Comparison of ENCODE assay signal across 34 mouse cellular contexts in genomic region chr17:27613016-27613415, GRCm38 (mm10). TPM values are rescaled to one million over a fixed set of nuclear protein-coding genes. Genes with fewer than 3 reads are reported as not detected.
A peak's percentile ranks its signal among the peaks of the same experiment; 100 is the strongest.
DNase-seq lines count a peak whose midpoint lies in the region; ATAC-seq and TF ChIP-seq lines count a peak whose summit lies in the region.
"Had no signal": no experiment of that assay in that cellular context is flagged by ENCODE, and none has a peak within 500 bp of the region (broad histone marks: within the 10 kb centered on the region; RNA-seq: fewer than 3 reads in every experiment).

No protein-coding gene starts in this region.

- H3K36me3 ChIP-seq in forebrain, embryonic 13.5 days (ENCODE audit: poor library complexity, severe bottlenecking) = peaks cover 32% of the 10 kb centered on the region
- H3K36me3 ChIP-seq in forebrain, embryonic 14.5 days (ENCODE audit: control insufficient read depth, insufficient read depth, low read length) = peaks cover 12% of the 10 kb centered on the region; the same call in 1 of the 2 replicates
- 0 out of 2 replicates have a peak, but pooled peaks cover 10% of the 10 kb centered on the region for H3K36me3 ChIP-seq in intestine, embryonic 15.5 days
- H3K36me3 ChIP-seq in intestine, embryonic 16.5 days (ENCODE audit: control insufficient read depth, insufficient read depth, low read length) = no peaks in the 10 kb centered on the region; the same call in 1 of the 2 replicates
- peaks cover 25% of the 10 kb centered on the region for H3K36me3 ChIP-seq in midbrain, embryonic 13.5 days
- H3K36me3 ChIP-seq in midbrain, embryonic 11.5 days (ENCODE audit: control insufficient read depth, insufficient read depth, low read length) = peaks cover 10% of the 10 kb centered on the region
- H3K36me3 ChIP-seq: midbrain, embryonic 15.5 days had no signal

- ATAC-seq in forebrain, embryonic 13.5 days = no peak
- no peak for ATAC-seq in forebrain, embryonic 14.5 days
- ATAC-seq in intestine, embryonic 15.5 days = no peak
- no peak for ATAC-seq in intestine, embryonic 16.5 days
- ATAC-seq in midbrain, embryonic 13.5 days = no peak
- ATAC-seq in midbrain, embryonic 11.5 days (ENCODE audit: low FRiP score) = no peak
- ATAC-seq: forebrain, postnatal 0 days; liver, embryonic 12.5 days; liver, postnatal 0 days; midbrain, embryonic 15.5 days had no signal

- 0 out of 2 replicates have a peak overlapping the region, but pooled peaks have one; percentile 1 for H3K9ac ChIP-seq in forebrain, embryonic 13.5 days
- H3K9ac ChIP-seq in forebrain, embryonic 14.5 days (ENCODE audit: low read length) = no peak overlapping the region
- H3K9ac ChIP-seq in intestine, embryonic 15.5 days = no peak overlapping the region
- no peak overlapping the region for H3K9ac ChIP-seq in intestine, embryonic 16.5 days (ENCODE audit: low read depth, low read length)
- 0 out of 2 replicates have a peak overlapping the region, but pooled peaks have one; percentile 8 for H3K9ac ChIP-seq in midbrain, embryonic 13.5 days (replicated peaks)
- H3K9ac ChIP-seq in midbrain, embryonic 11.5 days (ENCODE audit: low read length) = no peak overlapping the region
- H3K9ac ChIP-seq: embryonic facial prominence, embryonic 12.5 days; forebrain, postnatal 0 days; hindbrain, embryonic 15.5 days; liver, postnatal 0 days; midbrain, embryonic 15.5 days; neural tube, embryonic 15.5 days had no signal

- TF ChIP-seq POLR2A in cerebellum, adult 2 months (IDR thresholded peaks at IDR 0.05; ENCODE audit: borderline replicate concordance, insufficient read depth, low read length) = no peak

- no peak overlapping the region for H3K4me2 ChIP-seq in forebrain, embryonic 13.5 days
- H3K4me2 ChIP-seq in forebrain, embryonic 14.5 days (ENCODE audit: low read length) = no peak overlapping the region
- H3K4me2 ChIP-seq in intestine, embryonic 15.5 days (replicated peaks) = no peak overlapping the region
- H3K4me2 ChIP-seq in intestine, embryonic 16.5 days (ENCODE audit: low read depth, low read length) = no peak overlapping the region
- H3K4me2 ChIP-seq in midbrain, embryonic 13.5 days (replicated peaks) = no peak overlapping the region
- H3K4me2 ChIP-seq in midbrain, embryonic 11.5 days = no peak overlapping the region
- H3K4me2 ChIP-seq: embryonic facial prominence, embryonic 12.5 days; hindbrain, embryonic 15.5 days; liver, embryonic 12.5 days; midbrain, embryonic 15.5 days; neural tube, embryonic 15.5 days had no signal

- WGBS in cerebellum, adult 2 months = 7% methylated on average over 4 of the region's 4 CpGs
- 66% methylated on average over 4 of the region's 4 CpGs for WGBS in forebrain, embryonic 13.5 days
- WGBS in forebrain, embryonic 14.5 days = 61% methylated on average over 4 of the region's 4 CpGs
- 82% methylated on average over 4 of the region's 4 CpGs for WGBS in intestine, embryonic 15.5 days
- WGBS in intestine, embryonic 16.5 days = 75% methylated on average over 4 of the region's 4 CpGs
- 76% methylated on average over 4 of the region's 4 CpGs for WGBS in midbrain, embryonic 13.5 days
- 85% methylated on average over 4 of the region's 4 CpGs for WGBS in midbrain, embryonic 11.5 days

- H3K27me3 ChIP-seq in cerebellum, adult 2 months (ENCODE audit: control insufficient read depth, insufficient read depth, low read length) = no peaks in the 10 kb centered on the region
- H3K27me3 ChIP-seq in forebrain, embryonic 13.5 days = no peaks in the 10 kb centered on the region
- H3K27me3 ChIP-seq in forebrain, embryonic 14.5 days (replicated peaks; ENCODE audit: control insufficient read depth, insufficient read depth, low read length) = no peaks in the 10 kb centered on the region
- H3K27me3 ChIP-seq in intestine, embryonic 15.5 days (replicated peaks) = no peaks in the 10 kb centered on the region
- no peaks in the 10 kb centered on the region for H3K27me3 ChIP-seq in intestine, embryonic 16.5 days (replicated peaks; ENCODE audit: control insufficient read depth, insufficient read depth, low read length)
- no peaks in the 10 kb centered on the region for H3K27me3 ChIP-seq in midbrain, embryonic 13.5 days
- no peaks in the 10 kb centered on the region for H3K27me3 ChIP-seq in midbrain, embryonic 11.5 days (ENCODE audit: control insufficient read depth, insufficient read depth, low read length)
- H3K27me3 ChIP-seq: embryonic facial prominence, embryonic 12.5 days; hindbrain, embryonic 15.5 days; liver, embryonic 12.5 days; midbrain, embryonic 15.5 days; neural tube, embryonic 15.5 days had no signal

- H3K27ac ChIP-seq in cerebellum, adult 2 months (ENCODE audit: insufficient read depth, low read length) = peak overlapping the region; percentile 62
- no peak overlapping the region for H3K27ac ChIP-seq in forebrain, embryonic 13.5 days
- H3K27ac ChIP-seq in forebrain, embryonic 14.5 days (ENCODE audit: low read depth, low read length) = no peak overlapping the region
- 0 out of 2 replicates have a peak overlapping the region, but pooled peaks have one; percentile 3 for H3K27ac ChIP-seq in intestine, embryonic 15.5 days
- H3K27ac ChIP-seq in intestine, embryonic 16.5 days (ENCODE audit: low read length) = no peak overlapping the region
- H3K27ac ChIP-seq in midbrain, embryonic 13.5 days = no peak overlapping the region
- H3K27ac ChIP-seq in midbrain, embryonic 11.5 days (ENCODE audit: low read depth, low read length) = no peak overlapping the region
- H3K27ac ChIP-seq: embryonic facial prominence, embryonic 12.5 days; forebrain, embryonic 10.5 days; hindbrain, embryonic 15.5 days; liver, embryonic 12.5 days; midbrain, embryonic 15.5 days; neural tube, embryonic 15.5 days had no signal

- peak in 1 of 2 experiments; percentile 58 for DNase-seq in cerebellum, adult 2 months
- no peak for DNase-seq in cerebellum, adult 9-10 months
- no peak for DNase-seq in forebrain, embryonic 14.5 days (ENCODE audit: low spot score)
- DNase-seq in midbrain, embryonic 11.5 days (ENCODE audit: low spot score, missing footprints) = no peak
- DNase-seq: adrenal gland, adult 8-10 months; forebrain, postnatal 0 days; gastrocnemius, postnatal 10 days; heart, postnatal 36 days; kidney, adult 8-10 months; kidney, postnatal 10 days; left cerebral cortex, postnatal 4 days; liver, postnatal 0 days; lung, postnatal 36 days; retina, postnatal 1 day; right cerebral cortex, postnatal 14 days; thymus, postnatal 4 days had no signal

- TF ChIP-seq CTCF in cerebellum, adult 2 months (IDR thresholded peaks at IDR 0.05; ENCODE audit: borderline replicate concordance, insufficient read depth, low read depth, low read length) = no peak

- H3K4me1 ChIP-seq in cerebellum, adult 2 months (ENCODE audit: control insufficient read depth, insufficient read depth, low read length) = peaks cover 61% of the 10 kb centered on the region
- H3K4me1 ChIP-seq in forebrain, embryonic 13.5 days = peaks cover 44% of the 10 kb centered on the region
- H3K4me1 ChIP-seq in forebrain, embryonic 14.5 days (ENCODE audit: control insufficient read depth, insufficient read depth, low read length) = peaks cover 4% of the 10 kb centered on the region
- H3K4me1 ChIP-seq in intestine, embryonic 15.5 days (replicated peaks) = peaks cover 21% of the 10 kb centered on the region
- H3K4me1 ChIP-seq in intestine, embryonic 16.5 days (ENCODE audit: control insufficient read depth, insufficient read depth, low read length) = peaks cover 16% of the 10 kb centered on the region
- H3K4me1 ChIP-seq in midbrain, embryonic 13.5 days (replicated peaks) = peaks cover 46% of the 10 kb centered on the region
- H3K4me1 ChIP-seq in midbrain, embryonic 11.5 days (ENCODE audit: control insufficient read depth, insufficient read depth, low read length) = no peaks in the 10 kb centered on the region

- H3K9me3 ChIP-seq in forebrain, embryonic 13.5 days (replicated peaks) = peaks cover 12% of the 10 kb centered on the region
- no peaks in the 10 kb centered on the region for H3K9me3 ChIP-seq in forebrain, embryonic 14.5 days (replicated peaks; ENCODE audit: control insufficient read depth, low read length)
- H3K9me3 ChIP-seq in intestine, embryonic 15.5 days = no peaks in the 10 kb centered on the region
- 0 out of 2 replicates have a peak, but pooled peaks cover 2% of the 10 kb centered on the region for H3K9me3 ChIP-seq in intestine, embryonic 16.5 days (ENCODE audit: control insufficient read depth, low read length)
- H3K9me3 ChIP-seq in midbrain, embryonic 13.5 days = 0 out of 2 replicates have a peak, but pooled peaks cover 3% of the 10 kb centered on the region
- H3K9me3 ChIP-seq in midbrain, embryonic 11.5 days (ENCODE audit: control insufficient read depth, low read length) = no peaks in the 10 kb centered on the region
- H3K9me3 ChIP-seq: embryonic facial prominence, embryonic 12.5 days; hindbrain, embryonic 15.5 days; midbrain, embryonic 15.5 days; neural tube, embryonic 15.5 days had no signal

- no peak overlapping the region for H3K4me3 ChIP-seq in cerebellum, adult 2 months (replicated peaks; ENCODE audit: insufficient read depth, low read depth, low read length)
- no peak overlapping the region for H3K4me3 ChIP-seq in forebrain, embryonic 13.5 days
- H3K4me3 ChIP-seq in forebrain, embryonic 14.5 days (ENCODE audit: low read depth, low read length) = no peak overlapping the region
- no peak overlapping the region for H3K4me3 ChIP-seq in intestine, embryonic 15.5 days (replicated peaks)
- no peak overlapping the region for H3K4me3 ChIP-seq in intestine, embryonic 16.5 days (ENCODE audit: low read length)
- no peak overlapping the region for H3K4me3 ChIP-seq in midbrain, embryonic 13.5 days (replicated peaks)
- no peak overlapping the region for H3K4me3 ChIP-seq in midbrain, embryonic 11.5 days (ENCODE audit: low read depth, low read length)
- H3K4me3 ChIP-seq: embryonic facial prominence, embryonic 12.5 days; forebrain, embryonic 10.5 days; hindbrain, embryonic 15.5 days; liver, embryonic 12.5 days; midbrain, embryonic 15.5 days; neural tube, embryonic 15.5 days had no signal

RNA-seq across cellular contexts. Expression of gene Nudt3, which starts 10.3 kb away (rescaled TPM):
- polyA plus RNA-seq in cerebellum, adult 2 months (2012; rRNA removed) = 336 and 366 TPM in 2 replicates
- polyA plus RNA-seq in forebrain, embryonic 13.5 days (2015; fragmentation: Nextera tagmentation; extraction: Ambion mirVana) = 191 and 196 TPM in 2 replicates
- polyA plus RNA-seq in forebrain, embryonic 14.5 days (2014; fragmentation: Nextera tagmentation; extraction: Ambion mirVana) = 175 and 178 TPM in 2 replicates
- 71.2 and 71.7 TPM in 2 replicates for polyA plus RNA-seq in intestine, embryonic 15.5 days (2015; fragmentation: Nextera tagmentation; extraction: Ambion mirVana)
- polyA plus RNA-seq in intestine, embryonic 16.5 days (2015; fragmentation: Nextera tagmentation; extraction: Ambion mirVana) = 56.6 and 57.4 TPM in 2 replicates
- polyA plus RNA-seq in midbrain, embryonic 13.5 days (2015; fragmentation: Nextera tagmentation; extraction: Ambion mirVana) = 223 and 227 TPM in 2 replicates
- polyA plus RNA-seq in midbrain, embryonic 11.5 days (2014; fragmentation: Nextera tagmentation; extraction: Ambion mirVana) = 44.5 and 46.0 TPM in 2 replicates

RNA-seq across cellular contexts. Expression of gene RPS10-NUDT3, which starts 22.0 kb away (rescaled TPM):
- 0.16 TPM in 2 replicates for polyA plus RNA-seq in cerebellum, adult 2 months (2012; rRNA removed)
- polyA plus RNA-seq in forebrain, embryonic 13.5 days (2015; fragmentation: Nextera tagmentation; extraction: Ambion mirVana) = not detected in 2 replicates
- polyA plus RNA-seq in forebrain, embryonic 14.5 days (2014; fragmentation: Nextera tagmentation; extraction: Ambion mirVana) = not detected in 2 replicates
- not detected in 2 replicates for polyA plus RNA-seq in intestine, embryonic 15.5 days (2015; fragmentation: Nextera tagmentation; extraction: Ambion mirVana)
- polyA plus RNA-seq in intestine, embryonic 16.5 days (2015; fragmentation: Nextera tagmentation; extraction: Ambion mirVana) = not detected in 2 replicates
- polyA plus RNA-seq in midbrain, embryonic 13.5 days (2015; fragmentation: Nextera tagmentation; extraction: Ambion mirVana) = not detected in 2 replicates
- not detected in 2 replicates for polyA plus RNA-seq in midbrain, embryonic 11.5 days (2014; fragmentation: Nextera tagmentation; extraction: Ambion mirVana)
- polyA plus RNA-seq: embryonic facial prominence, embryonic 12.5 days; forebrain, embryonic 10.5 days; forebrain, postnatal 0 days; G1E; heart, embryonic 16.5 days; hindbrain, embryonic 15.5 days; intestine, embryonic 14.5 days; liver, embryonic 12.5 days; liver, postnatal 0 days; lung, embryonic 16.5 days; midbrain, embryonic 15.5 days; neural tube, embryonic 15.5 days; small intestine, adult 2 months; stomach, embryonic 14.5 days; testis, adult 2 months; thymus, postnatal 0 days had no signal

RNA-seq across cellular contexts. Expression of gene Rps10, which starts 23.5 kb away (rescaled TPM):
- polyA plus RNA-seq in cerebellum, adult 2 months (2012; rRNA removed) = 479 and 488 TPM in 2 replicates
- polyA plus RNA-seq in forebrain, embryonic 13.5 days (2015; fragmentation: Nextera tagmentation; extraction: Ambion mirVana) = 659 and 777 TPM in 2 replicates
- polyA plus RNA-seq in forebrain, embryonic 14.5 days (2014; fragmentation: Nextera tagmentation; extraction: Ambion mirVana) = 603 and 789 TPM in 2 replicates
- polyA plus RNA-seq in intestine, embryonic 15.5 days (2015; fragmentation: Nextera tagmentation; extraction: Ambion mirVana) = 973 and 1,022 TPM in 2 replicates
- polyA plus RNA-seq in intestine, embryonic 16.5 days (2015; fragmentation: Nextera tagmentation; extraction: Ambion mirVana) = 853 and 934 TPM in 2 replicates
- 570 and 610 TPM in 2 replicates for polyA plus RNA-seq in midbrain, embryonic 13.5 days (2015; fragmentation: Nextera tagmentation; extraction: Ambion mirVana)
- polyA plus RNA-seq in midbrain, embryonic 11.5 days (2014; fragmentation: Nextera tagmentation; extraction: Ambion mirVana) = 845 and 859 TPM in 2 replicates

RNA-seq across cellular contexts. Expression of gene Pacsin1, which starts 42.3 kb away (rescaled TPM):
- 228 and 244 TPM in 2 replicates for polyA plus RNA-seq in cerebellum, adult 2 months (2012; rRNA removed)
- polyA plus RNA-seq in forebrain, embryonic 13.5 days (2015; fragmentation: Nextera tagmentation; extraction: Ambion mirVana) = 14.8 and 18.2 TPM in 2 replicates
- polyA plus RNA-seq in forebrain, embryonic 14.5 days (2014; fragmentation: Nextera tagmentation; extraction: Ambion mirVana) = 22.2 and 25.2 TPM in 2 replicates
- 2.6 and 2.7 TPM in 2 replicates for polyA plus RNA-seq in intestine, embryonic 15.5 days (2015; fragmentation: Nextera tagmentation; extraction: Ambion mirVana)
- 2.1 and 2.7 TPM in 2 replicates for polyA plus RNA-seq in intestine, embryonic 16.5 days (2015; fragmentation: Nextera tagmentation; extraction: Ambion mirVana)
- polyA plus RNA-seq in midbrain, embryonic 13.5 days (2015; fragmentation: Nextera tagmentation; extraction: Ambion mirVana) = 19.9 and 23.6 TPM in 2 replicates
- 3.1 and 4.5 TPM in 2 replicates for polyA plus RNA-seq in midbrain, embryonic 11.5 days (2014; fragmentation: Nextera tagmentation; extraction: Ambion mirVana)
- polyA plus RNA-seq: G1E had no signal

RNA-seq across cellular contexts. Expression of gene AI413582, which starts 47.5 kb away (rescaled TPM):
- polyA plus RNA-seq in cerebellum, adult 2 months (2012; rRNA removed) = 98.9 and 104 TPM in 2 replicates
- 22.2 and 25.2 TPM in 2 replicates for polyA plus RNA-seq in forebrain, embryonic 13.5 days (2015; fragmentation: Nextera tagmentation; extraction: Ambion mirVana)
- 44.6 and 46.2 TPM in 2 replicates for polyA plus RNA-seq in forebrain, embryonic 14.5 days (2014; fragmentation: Nextera tagmentation; extraction: Ambion mirVana)
- 29.7 and 38.2 TPM in 2 replicates for polyA plus RNA-seq in intestine, embryonic 15.5 days (2015; fragmentation: Nextera tagmentation; extraction: Ambion mirVana)
- 39.7 and 46.7 TPM in 2 replicates for polyA plus RNA-seq in intestine, embryonic 16.5 days (2015; fragmentation: Nextera tagmentation; extraction: Ambion mirVana)
- 33.4 and 36.8 TPM in 2 replicates for polyA plus RNA-seq in midbrain, embryonic 13.5 days (2015; fragmentation: Nextera tagmentation; extraction: Ambion mirVana)
- polyA plus RNA-seq in midbrain, embryonic 11.5 days (2014; fragmentation: Nextera tagmentation; extraction: Ambion mirVana) = 14.8 and 20.2 TPM in 2 replicates

Comparison
In these comparisons a context has a peak if more than half of its experiments do, and no peak if none do; other contexts are left out.
1. H3K27ac ChIP-seq: peak in cerebellum, adult 2 months (single experiment) and intestine, embryonic 15.5 days (single experiment); none in forebrain, embryonic 13.5 days (single experiment), forebrain, embryonic 14.5 days (single experiment), intestine, embryonic 16.5 days (single experiment), midbrain, embryonic 13.5 days (single experiment) and midbrain, embryonic 11.5 days (single experiment).
2. H3K9ac ChIP-seq: peak in forebrain, embryonic 13.5 days (single experiment) and midbrain, embryonic 13.5 days (single experiment); none in forebrain, embryonic 14.5 days (single experiment), intestine, embryonic 15.5 days (single experiment), intestine, embryonic 16.5 days (single experiment) and midbrain, embryonic 11.5 days (single experiment).